Comparison of ENCODE assay signal across 29 mouse cellular contexts in genomic region chr6:87759850-87760249, GRCm38 (mm10). TPM values are rescaled to one million over a fixed set of nuclear protein-coding genes. Genes with fewer than 3 reads are reported as not detected.
A peak's percentile ranks its signal among the peaks of the same experiment; 100 is the strongest.
DNase-seq lines count a peak whose midpoint lies in the region; ATAC-seq and TF ChIP-seq lines count a peak whose summit lies in the region.
"Had no signal": no experiment of that assay in that cellular context is flagged by ENCODE, and none has a peak within 500 bp of the region (broad histone marks: within the 10 kb centered on the region; RNA-seq: fewer than 3 reads in every experiment).

No protein-coding gene starts in this region.

- no peaks in the 10 kb centered on the region for H3K4me1 ChIP-seq in intestine, embryonic 14.5 days (replicated peaks; ENCODE audit: control insufficient read depth, insufficient read depth, low read length)
- H3K4me1 ChIP-seq in intestine, postnatal 0 days (replicated peaks; ENCODE audit: control insufficient read depth, insufficient read depth, low read length), result 0 out of 2 replicates have a peak, but pooled peaks cover 3% of the 10 kb centered on the region
- peaks cover 8% of the 10 kb centered on the region for H3K4me1 ChIP-seq in liver, adult 2 months (ENCODE audit: control insufficient read depth, insufficient read depth, low read length)
- peaks cover 40% of the 10 kb centered on the region for H3K4me1 ChIP-seq in liver, embryonic 13.5 days (replicated peaks)
- H3K4me1 ChIP-seq: embryonic facial prominence, embryonic 13.5 days; forebrain, embryonic 13.5 days; hindbrain, embryonic 12.5 days; midbrain, embryonic 10.5 days; stomach, embryonic 15.5 days had no signal

- H3K27me3 ChIP-seq in intestine, embryonic 14.5 days (replicated peaks; ENCODE audit: control insufficient read depth, insufficient read depth, low read length), result no peaks in the 10 kb centered on the region
- no peaks in the 10 kb centered on the region for H3K27me3 ChIP-seq in intestine, postnatal 0 days (replicated peaks; ENCODE audit: control insufficient read depth, insufficient read depth, low read length)
- no peaks in the 10 kb centered on the region for H3K27me3 ChIP-seq in liver, adult 2 months (ENCODE audit: control insufficient read depth, insufficient read depth, low read length)
- H3K27me3 ChIP-seq in liver, embryonic 13.5 days, result no peaks in the 10 kb centered on the region
- H3K27me3 ChIP-seq: embryonic facial prominence, embryonic 13.5 days; forebrain, embryonic 13.5 days; hindbrain, embryonic 12.5 days; stomach, embryonic 15.5 days had no signal

- ATAC-seq in intestine, embryonic 14.5 days (replicated peaks; ENCODE audit: low FRiP score, low TSS enrichment, low read depth), result no peak
- no peak for ATAC-seq in intestine, postnatal 0 days
- no peak for ATAC-seq in liver, embryonic 13.5 days (ENCODE audit: low read depth)
- ATAC-seq: forebrain, embryonic 13.5 days; midbrain, embryonic 16.5 days had no signal

- no peaks in the 10 kb centered on the region for H3K36me3 ChIP-seq in intestine, embryonic 14.5 days (ENCODE audit: control insufficient read depth, insufficient read depth, low read length)
- no peaks in the 10 kb centered on the region for H3K36me3 ChIP-seq in intestine, postnatal 0 days (ENCODE audit: control insufficient read depth, insufficient read depth)
- H3K36me3 ChIP-seq in liver, adult 2 months (ENCODE audit: control insufficient read depth, insufficient read depth, low read length), result no peaks in the 10 kb centered on the region
- H3K36me3 ChIP-seq in liver, embryonic 13.5 days, result no peaks in the 10 kb centered on the region
- H3K36me3 ChIP-seq: embryonic facial prominence, embryonic 13.5 days; stomach, embryonic 15.5 days had no signal

- 59% methylated on average over 3 of the region's 3 CpGs for WGBS in intestine, embryonic 14.5 days
- WGBS in intestine, postnatal 0 days, result 45% methylated on average over 3 of the region's 3 CpGs
- WGBS in liver, adult 2 months, result 14% methylated on average over 3 of the region's 3 CpGs
- 48% methylated on average over 3 of the region's 3 CpGs for WGBS in liver, embryonic 13.5 days (ENCODE audit: insufficient replicate concordance)

- H3K4me2 ChIP-seq in intestine, embryonic 14.5 days (ENCODE audit: low read length), result no peak overlapping the region
- no peak overlapping the region for H3K4me2 ChIP-seq in intestine, postnatal 0 days (replicated peaks; ENCODE audit: low read depth)
- H3K4me2 ChIP-seq in liver, embryonic 13.5 days, result no peak overlapping the region
- H3K4me2 ChIP-seq: embryonic facial prominence, embryonic 13.5 days; forebrain, embryonic 13.5 days; hindbrain, embryonic 12.5 days; stomach, embryonic 15.5 days had no signal

- no peak for TF ChIP-seq POLR2A in liver, adult 2 months (IDR thresholded peaks at IDR 0.05; ENCODE audit: extremely low read depth, insufficient read depth, low read length)

- no peaks in the 10 kb centered on the region for H3K79me2 ChIP-seq in liver, adult 2 months (ENCODE audit: control insufficient read depth, insufficient read depth, low read length)

- no peaks in the 10 kb centered on the region for H3K9me3 ChIP-seq in intestine, embryonic 14.5 days (ENCODE audit: control insufficient read depth, low read length)
- no peaks in the 10 kb centered on the region for H3K9me3 ChIP-seq in intestine, postnatal 0 days (ENCODE audit: control insufficient read depth)
- peaks cover 3% of the 10 kb centered on the region for H3K9me3 ChIP-seq in liver, embryonic 13.5 days (replicated peaks)
- H3K9me3 ChIP-seq: embryonic facial prominence, embryonic 13.5 days; forebrain, embryonic 13.5 days; stomach, embryonic 15.5 days had no signal

- no peak overlapping the region for H3K4me3 ChIP-seq in intestine, embryonic 14.5 days (ENCODE audit: low read depth, low read length)
- H3K4me3 ChIP-seq in intestine, postnatal 0 days (ENCODE audit: low read depth, low read length), result no peak overlapping the region
- H3K4me3 ChIP-seq in liver, adult 2 months (ENCODE audit: insufficient read depth, low read depth, low read length), result no peak overlapping the region
- H3K4me3 ChIP-seq in liver, embryonic 13.5 days (replicated peaks), result no peak overlapping the region
- H3K4me3 ChIP-seq: embryonic facial prominence, embryonic 13.5 days; erythroblast, embryonic 14.5 days; forebrain, embryonic 13.5 days; hindbrain, embryonic 12.5 days; midbrain, embryonic 10.5 days; myocyte; stomach, embryonic 15.5 days had no signal

- H3K27ac ChIP-seq in intestine, embryonic 14.5 days (ENCODE audit: low read depth), result no peak overlapping the region
- no peak overlapping the region for H3K27ac ChIP-seq in intestine, postnatal 0 days (ENCODE audit: low read depth, low read length)
- H3K27ac ChIP-seq in liver, adult 2 months (replicated peaks; ENCODE audit: insufficient read depth, low read depth, low read length), result peak overlapping the region; percentile 75
- H3K27ac ChIP-seq in liver, embryonic 13.5 days, result peak overlapping the region; percentile 53
- H3K27ac ChIP-seq: embryonic facial prominence, embryonic 13.5 days; forebrain, embryonic 13.5 days; hindbrain, embryonic 12.5 days; midbrain, embryonic 10.5 days; stomach, embryonic 15.5 days had no signal

- DNase-seq in intestine, embryonic 14.5 days (ENCODE audit: low spot score), result peak; percentile 27
- peak; percentile 77 for DNase-seq in liver, adult 2 months (ENCODE audit: extremely low read depth, low read depth, low spot score)
- DNase-seq in liver, result no peak
- DNase-seq in liver, embryonic 13.5 days, result no peak
- no peak for DNase-seq in ovary, postnatal 10 days (ENCODE audit: low spot score)
- DNase-seq in urinary bladder, postnatal 10 days (ENCODE audit: low spot score), result no peak
- DNase-seq: adrenal gland, adult 8-10 months; B cell, adult 2 months; cerebellum, adult 2 months; cerebellum, postnatal 36 days; embryo, embryonic 11 days; layer of hippocampus, postnatal 36 days; lung, adult 18-20 months; lung, postnatal 10 days; right cerebral cortex, adult 18-20 months; right cerebral cortex, postnatal 4 days; thymus, adult 2 months; thymus, postnatal 4 days had no signal

- no peak overlapping the region for H3K9ac ChIP-seq in intestine, embryonic 14.5 days (ENCODE audit: low read length)
- H3K9ac ChIP-seq in intestine, postnatal 0 days (ENCODE audit: low read depth, low read length), result no peak overlapping the region
- H3K9ac ChIP-seq in liver, adult 2 months (ENCODE audit: low read depth, low read length), result 0 out of 2 replicates have a peak overlapping the region, but pooled peaks have one; percentile 20
- no peak overlapping the region for H3K9ac ChIP-seq in liver, embryonic 13.5 days
- H3K9ac ChIP-seq: embryonic facial prominence, embryonic 13.5 days; forebrain, embryonic 13.5 days; hindbrain, embryonic 12.5 days; stomach, embryonic 15.5 days had no signal

- TF ChIP-seq CTCF in intestine, postnatal 0 days (IDR thresholded peaks at IDR 0.05; ENCODE audit: low read depth), result no peak
- TF ChIP-seq CTCF in liver, adult 2 months (IDR thresholded peaks at IDR 0.05; ENCODE audit: low read depth, low read length), result no peak

RNA-seq across cellular contexts. Expression of gene Gp9, which starts 18.0 kb away (rescaled TPM):
- polyA plus RNA-seq in intestine, embryonic 14.5 days (2014; fragmentation: Nextera tagmentation; extraction: Ambion mirVana), result 1.1 and 3.3 TPM in 2 replicates
- 2.1 and 2.3 TPM in 2 replicates for polyA plus RNA-seq in intestine, postnatal 0 days (2015; fragmentation: Nextera tagmentation; extraction: Ambion mirVana)
- total RNA-seq in liver, adult 2 months (2014; rRNA removed), result 0.34 and 0.74 TPM in 2 replicates
- 0.25 TPM in 1 of 2 replicates, not detected in the other for polyA plus RNA-seq in liver, adult 2 months (2012; rRNA removed)
- 32.7 and 35.6 TPM in 2 replicates for polyA plus RNA-seq in liver, embryonic 13.5 days (2015; fragmentation: Nextera tagmentation; extraction: Ambion mirVana)
- total RNA-seq: gastrocnemius, adult 8-10 months; granulocyte monocyte progenitor cell, adult 5-6 weeks had no signal
- polyA plus RNA-seq: myocyte had no signal

RNA-seq across cellular contexts. Expression of gene Efcc1, which starts 29.2 kb away (rescaled TPM):
- 0.59 and 1.4 TPM in 2 replicates for polyA plus RNA-seq in intestine, embryonic 14.5 days (2014; fragmentation: Nextera tagmentation; extraction: Ambion mirVana)
- polyA plus RNA-seq in intestine, postnatal 0 days (2015; fragmentation: Nextera tagmentation; extraction: Ambion mirVana), result 0.86 and 0.98 TPM in 2 replicates
- total RNA-seq in liver, adult 2 months (2014; rRNA removed), result 0.65 and 1.2 TPM in 2 replicates
- polyA plus RNA-seq in liver, adult 2 months (2012; rRNA removed), result 0.41 and 0.86 TPM in 2 replicates
- 0.16 and 0.35 TPM in 2 replicates for polyA plus RNA-seq in liver, embryonic 13.5 days (2015; fragmentation: Nextera tagmentation; extraction: Ambion mirVana)
- polyA plus RNA-seq: erythroblast, embryonic 14.5 days had no signal

RNA-seq across cellular contexts. Expression of gene Rab43, which starts 52.1 kb away (rescaled TPM):
- polyA plus RNA-seq in intestine, embryonic 14.5 days (2014; fragmentation: Nextera tagmentation; extraction: Ambion mirVana), result 9.8 and 11.7 TPM in 2 replicates
- 25.5 and 25.9 TPM in 2 replicates for polyA plus RNA-seq in intestine, postnatal 0 days (2015; fragmentation: Nextera tagmentation; extraction: Ambion mirVana)
- total RNA-seq in liver, adult 2 months (2014; rRNA removed), result 63.0 and 71.9 TPM in 2 replicates
- 106 and 139 TPM in 2 replicates for polyA plus RNA-seq in liver, adult 2 months (2012; rRNA removed)
- 20.6 and 24.1 TPM in 2 replicates for polyA plus RNA-seq in liver, embryonic 13.5 days (2015; fragmentation: Nextera tagmentation; extraction: Ambion mirVana)

Comparison
In these comparisons a context has a peak if more than half of its experiments do, and no peak if none do; other contexts are left out.
1. DNase-seq: peak in intestine, embryonic 14.5 days (single experiment) and liver, adult 2 months (single experiment); none in liver (single experiment), liver, embryonic 13.5 days (single experiment), ovary, postnatal 10 days (single experiment) and urinary bladder, postnatal 10 days (single experiment).
2. H3K27ac ChIP-seq: peak in liver, adult 2 months (single experiment) and liver, embryonic 13.5 days (single experiment); none in intestine, embryonic 14.5 days (single experiment) and intestine, postnatal 0 days (single experiment).